Mouse (Mus musculus): ENCODE measurements at regions not wholly inside any gene's neighbourhood (a gene's known extent, or its start where the extent isn't known, plus 50 kb on each side); places are given as distances from the start of the nearest gene placed in this dataset.

- TF ChIP-seq CTCF (IDR thresholded peaks at IDR 0.05; ENCODE audit: borderline replicate concordance, control insufficient read depth, extremely low read depth, insufficient read depth, low read length, poor library complexity), result no peak
- TF ChIP-seq POLR2A (IDR thresholded peaks at IDR 0.05; ENCODE audit: control insufficient read depth, extremely low read depth, insufficient read depth, low read length, poor library complexity), result no peak
These were observed 456.1 kb downstream of the Bnc2 start for GRCm38 (mm10) chr4:84218961-84219360.

Measured in thymus, adult 2 months (tissue).